Mouse (Mus musculus) midbrain, embryonic 13.5 days (tissue): Measurements from ENCODE around the gene Crabp2. TPM values are rescaled to one million over a fixed set of nuclear protein-coding genes. Genes with fewer than 3 reads are reported as not detected.

Experiments
- ATAC-seq: fragments of 200-750 bp; cut with Nextera tagmentation; 2 replicates; pipeline ENCODE4 v1.8.0; 2017; ENCODE audit warnings: mild to moderate bottlenecking, moderate TSS enrichment, moderate library complexity
- H3K27ac ChIP-seq: fragments of 300-500 bp; sonication (generic); 2 replicates; pipeline ENCODE4 v1.5.1; 2015; ENCODE audit warnings: inconsistent platforms, mild to moderate bottlenecking, moderate library complexity
- H3K27me3 ChIP-seq: fragments of 300-500 bp; sonication (generic); 2 replicates; pipeline ENCODE4 v1.6.1; 2015; ENCODE audit warnings: mild to moderate bottlenecking, inconsistent platforms
- H3K36me3 ChIP-seq: fragments of 300-500 bp; sonication (generic); 2 replicates; pipeline ENCODE4 v1.6.1; 2015; ENCODE audit warnings: mild to moderate bottlenecking, inconsistent platforms
- H3K4me1 ChIP-seq: fragments of 300-500 bp; sonication (generic); replicated peaks from 2 replicates; pipeline ENCODE4 v1.6.1; 2015; ENCODE audit warnings: inconsistent platforms
- H3K4me2 ChIP-seq: fragments of 300-500 bp; sonication (generic); replicated peaks from 2 replicates; pipeline ENCODE4 v1.6.1; 2015; ENCODE audit warnings: moderate library complexity, mild to moderate bottlenecking, inconsistent platforms
- H3K4me3 ChIP-seq: fragments of 300-500 bp; sonication (generic); replicated peaks from 2 replicates; pipeline ENCODE4 v1.5.1; 2015; ENCODE audit warnings: mild to moderate bottlenecking, inconsistent platforms
- H3K9ac ChIP-seq: fragments of 300-500 bp; sonication (generic); replicated peaks from 2 replicates; pipeline ENCODE4 v1.6.1; 2015; ENCODE audit warnings: mild to moderate bottlenecking, inconsistent platforms
- H3K9me3 ChIP-seq: fragments of 300-500 bp; sonication (generic); 2 replicates; pipeline ENCODE4 v1.6.1; 2016; ENCODE audit warnings: mild to moderate bottlenecking, inconsistent platforms
- WGBS: fragments of 180-500 bp; shearing (Covaris S2); methylation state at CpG from one replicate; pipeline ENCODE4 v1.1.7; 2015; 5-methylcytosine and 5-hydroxymethylcytosine counted together
- polyA plus RNA-seq: library from polyadenylated mRNA; unstranded; fragments of >200 nt; fragmentation: Nextera tagmentation; extraction: Ambion mirVana; gene quantifications from 2 replicates; pipeline ENCODE4 v1.2.1, GENCODE M21; 2015

Gene Crabp2
- polyA plus RNA-seq, 1 experiment from 2014 or later = 129 TPM

GRCm38 (mm10) chr3:87993436-87993835, 45.0 kb downstream of the Crabp2 start:
- no peak overlapping the region for H3K4me2 ChIP-seq

GRCm38 (mm10) chr3:87995331-87995730, 46.9 kb downstream of the Crabp2 start:
- Histone ChIP-seq H3K4me3 (no peak overlapping the region), H3K27me3 (peaks cover 94% of the 10 kb centered on the region), H3K9ac (no peak overlapping the region), H3K4me1 (peaks cover 34% of the 10 kb centered on the region), H3K4me2 (no peak overlapping the region), H3K27ac (no peak overlapping the region), H3K36me3 (no peaks in the 10 kb centered on the region), H3K9me3 (no peaks in the 10 kb centered on the region)
- WGBS = 28% methylated on average over 11 of the region's 11 CpGs
- ATAC-seq = no peak

More at GRCm38 (mm10) chr3:87993436-87993835, 45.0 kb downstream of the Crabp2 start:
- H3K27me3 ChIP-seq = peaks cover 93% of the 10 kb centered on the region
- WGBS = 3% methylated on average over 5 of the region's 6 CpGs
- no peak overlapping the region for H3K4me3 ChIP-seq
- H3K36me3 ChIP-seq = no peaks in the 10 kb centered on the region
- H3K9me3 ChIP-seq = no peaks in the 10 kb centered on the region
- no peak overlapping the region for H3K9ac ChIP-seq
- no peak overlapping the region for H3K27ac ChIP-seq
- H3K4me1 ChIP-seq = peaks cover 19% of the 10 kb centered on the region
- no peak for ATAC-seq

GRCm38 (mm10) chr3:87996401-87996800, 47.9 kb downstream of the Crabp2 start:
- H3K36me3 ChIP-seq = no peaks in the 10 kb centered on the region
- H3K27me3 ChIP-seq = peaks cover 96% of the 10 kb centered on the region
- peak overlapping the region; percentile 63 for H3K4me2 ChIP-seq
- no peak overlapping the region for H3K27ac ChIP-seq
- no peak overlapping the region for H3K9ac ChIP-seq
- no peaks in the 10 kb centered on the region for H3K9me3 ChIP-seq
- no peak for ATAC-seq
- peaks cover 40% of the 10 kb centered on the region for H3K4me1 ChIP-seq
- H3K4me3 ChIP-seq = peak overlapping the region; percentile 44
- WGBS = under 1% methylated on average over 15 of the region's 15 CpGs

GRCm38 (mm10) chr3:87996971-87997614, 48.6 kb downstream of the Crabp2 start:
- Histone ChIP-seq H3K4me1 (peaks cover 42% of the 10 kb centered on the region), H3K27me3 (peaks cover 97% of the 10 kb centered on the region), H3K36me3 (no peaks in the 10 kb centered on the region), H3K4me2 (peak overlapping the region; percentile 63), H3K4me3 (peak overlapping the region; percentile 44), H3K9ac (peak overlapping the region; percentile 61), H3K27ac (no peak overlapping the region), H3K9me3 (no peaks in the 10 kb centered on the region)
- under 1% methylated on average over 49 of the region's 49 CpGs for WGBS
- peak; percentile 25 for ATAC-seq

- peak overlapping the region; percentile 66 for H3K4me2 ChIP-seq
- ATAC-seq = peak; percentile 38; the same call in 1 of the 2 replicates
Observed at GRCm38 (mm10) chr3:87998747-87999146, 50.3 kb downstream of the Crabp2 start.

GRCm38 (mm10) chr3:87999243-87999895, 50.9 kb downstream of the Crabp2 start:
- peaks cover 49% of the 10 kb centered on the region for H3K4me1 ChIP-seq
- H3K27me3 ChIP-seq = peaks cover 98% of the 10 kb centered on the region
- peak overlapping the region; percentile 66 for H3K4me2 ChIP-seq
- H3K4me3 ChIP-seq = peak overlapping the region; percentile 40
- H3K9ac ChIP-seq = peak overlapping the region; percentile 50
- H3K27ac ChIP-seq = no peak overlapping the region
- ATAC-seq = no peak
- WGBS = under 1% methylated on average over 38 of the region's 38 CpGs
- H3K9me3 ChIP-seq = no peaks in the 10 kb centered on the region
- H3K36me3 ChIP-seq = no peaks in the 10 kb centered on the region

More at GRCm38 (mm10) chr3:87998747-87999146, 50.3 kb downstream of the Crabp2 start:
- WGBS = 0% methylated on average over 6 of the region's 7 CpGs
- Histone ChIP-seq H3K4me3 (peak overlapping the region; percentile 40; the same call in 1 of the 2 replicates), H3K9me3 (no peaks in the 10 kb centered on the region), H3K9ac (no peak overlapping the region), H3K27ac (no peak overlapping the region), H3K4me1 (peaks cover 49% of the 10 kb centered on the region), H3K27me3 (peaks cover 100% of the 10 kb centered on the region), H3K36me3 (no peaks in the 10 kb centered on the region)

GRCm38 (mm10) chr3:88000181-88000580, 51.7 kb downstream of the Crabp2 start, which contains the start of gene Bcan:
Gene Bcan (minus strand): TSS chr3:88000230.
- WGBS = under 1% methylated on average over 39 of the region's 39 CpGs
- H3K4me1 ChIP-seq = peaks cover 49% of the 10 kb centered on the region
- H3K36me3 ChIP-seq = no peaks in the 10 kb centered on the region
- peak within 1 kb of the TSS; percentile 50 for H3K9ac ChIP-seq
- peak within 1 kb of the TSS; percentile 40 for H3K4me3 ChIP-seq
- no peak within 1 kb of the TSS for H3K27ac ChIP-seq
- ATAC-seq = no peak
- H3K27me3 ChIP-seq = peaks cover 93% of the 10 kb centered on the region
- peak within 1 kb of the TSS; percentile 66 for H3K4me2 ChIP-seq
- no peaks in the 10 kb centered on the region for H3K9me3 ChIP-seq

GRCm38 (mm10) chr3:88000816-88001595, 52.5 kb downstream of the Crabp2 start:
- H3K9ac ChIP-seq = no peak overlapping the region
- H3K27ac ChIP-seq = no peak overlapping the region
- peak overlapping the region; percentile 66 for H3K4me2 ChIP-seq
- WGBS = 12% methylated on average over 11 of the region's 11 CpGs
- peaks cover 49% of the 10 kb centered on the region for H3K4me1 ChIP-seq
- peaks cover 85% of the 10 kb centered on the region for H3K27me3 ChIP-seq
- H3K9me3 ChIP-seq = no peaks in the 10 kb centered on the region
- H3K4me3 ChIP-seq = peak overlapping the region; percentile 40
- H3K36me3 ChIP-seq = no peaks in the 10 kb centered on the region
- no peak for ATAC-seq

GRCm38 (mm10) chr3:88002291-88002976, 54.0 kb downstream of the Crabp2 start:
- ATAC-seq = peak; percentile 31; the same call in 1 of the 2 replicates
- Histone ChIP-seq H3K9me3 (no peaks in the 10 kb centered on the region), H3K36me3 (no peaks in the 10 kb centered on the region), H3K4me1 (peaks cover 38% of the 10 kb centered on the region), H3K27ac (no peak overlapping the region), H3K27me3 (peaks cover 71% of the 10 kb centered on the region), H3K9ac (no peak overlapping the region), H3K4me2 (no peak overlapping the region), H3K4me3 (no peak overlapping the region)
- WGBS = 3% methylated on average over 17 of the region's 17 CpGs
